20 mouse cellular contexts compared by ENCODE assay signal in genomic region chr10:80942919-80943318, GRCm38 (mm10). TPM values are rescaled to one million over a fixed set of nuclear protein-coding genes. Genes with fewer than 3 reads are reported as not detected.
DNase-seq lines count a peak whose midpoint lies in the region; ATAC-seq and TF ChIP-seq lines count a peak whose summit lies in the region.
"Had no signal": no experiment of that assay in that cellular context is flagged by ENCODE, and none has a peak within 500 bp of the region (broad histone marks: within the 10 kb centered on the region; RNA-seq: fewer than 3 reads in every experiment).

No protein-coding gene starts in this region.

- no peaks in the 10 kb centered on the region for H3K9me3 ChIP-seq in heart, embryonic 16.5 days (replicated peaks; ENCODE audit: control insufficient read depth, low read length)
- H3K9me3 ChIP-seq in heart, embryonic 11.5 days (replicated peaks; ENCODE audit: control insufficient read depth, low read length), result no peaks in the 10 kb centered on the region
- no peaks in the 10 kb centered on the region for H3K9me3 ChIP-seq in ES-Bruce4 (replicated peaks; ENCODE audit: control insufficient read depth, insufficient read depth, low read length, poor library complexity, severe bottlenecking)
- H3K9me3 ChIP-seq: embryonic facial prominence, embryonic 15.5 days; kidney, embryonic 15.5 days; limb, embryonic 12.5 days; liver, embryonic 15.5 days; neural tube, embryonic 12.5 days had no signal

- DNase-seq in gastrocnemius, adult 8-10 months (ENCODE audit: low spot score in 2 of 2), result no peak
- no peak for DNase-seq in gastrocnemius, postnatal 4 days (ENCODE audit: low spot score in 2 of 2)
- DNase-seq: cerebellum, adult 9-10 months; heart, adult 2 months; kidney, postnatal 4 days; right cerebral cortex, adult 18-20 months; thymus, postnatal 25 days had no signal

- no peak for ATAC-seq in heart, embryonic 16.5 days (replicated peaks; ENCODE audit: extremely low read depth, insufficient read depth, low FRiP score)
- no peak for ATAC-seq in heart, embryonic 11.5 days (replicated peaks; ENCODE audit: insufficient number of reproducible peaks, low FRiP score, low TSS enrichment)
- ATAC-seq in monocyte, adult 5-6 weeks (replicated peaks; ENCODE audit: insufficient number of reproducible peaks, low FRiP score, low TSS enrichment, poor library complexity, severe bottlenecking), result peak; percentile 24; the same call in 1 of the 2 replicates
- ATAC-seq: hindbrain, embryonic 16.5 days; intestine, postnatal 0 days; lung, postnatal 0 days had no signal

- H3K4me3 ChIP-seq in heart, embryonic 16.5 days (ENCODE audit: low read length), result no peak overlapping the region
- no peak overlapping the region for H3K4me3 ChIP-seq in heart, embryonic 11.5 days (ENCODE audit: low read depth, low read length)
- no peak overlapping the region for H3K4me3 ChIP-seq in ES-Bruce4 (ENCODE audit: low read depth, low read length)
- H3K4me3 ChIP-seq in bone marrow macrophage, adult 2 months (ENCODE audit: insufficient read depth, low read length), result no peak overlapping the region
- H3K4me3 ChIP-seq: embryonic facial prominence, embryonic 15.5 days; heart, adult 2 months; kidney, embryonic 15.5 days; limb, embryonic 12.5 days; liver, embryonic 15.5 days; neural tube, embryonic 12.5 days had no signal

- no peak overlapping the region for H3K4me2 ChIP-seq in heart, embryonic 16.5 days (ENCODE audit: low read depth, low read length)
- H3K4me2 ChIP-seq in heart, embryonic 11.5 days, result no peak overlapping the region
- H3K4me2 ChIP-seq: embryonic facial prominence, embryonic 15.5 days; kidney, embryonic 15.5 days; limb, embryonic 12.5 days; liver, embryonic 15.5 days; neural tube, embryonic 12.5 days had no signal

- TF ChIP-seq EP300 in ES-Bruce4 (IDR thresholded peaks at IDR 0.05; ENCODE audit: insufficient read depth, low read depth, low read length), result no peak

- no peak for TF ChIP-seq POLR2A in ES-Bruce4 (IDR thresholded peaks at IDR 0.05; ENCODE audit: insufficient read depth, low read length)
- TF ChIP-seq POLR2A in bone marrow macrophage, adult 2 months (IDR thresholded peaks at IDR 0.05; ENCODE audit: borderline replicate concordance, low read depth, low read length), result no peak

- H3K27me3 ChIP-seq in heart, embryonic 16.5 days (ENCODE audit: control insufficient read depth, insufficient read depth, low read length), result no peaks in the 10 kb centered on the region
- peaks cover 1% of the 10 kb centered on the region; the same call in 1 of the 2 replicates for H3K27me3 ChIP-seq in heart, embryonic 11.5 days (ENCODE audit: control insufficient read depth, insufficient read depth, low read length)
- H3K27me3 ChIP-seq in ES-Bruce4 (ENCODE audit: control insufficient read depth, insufficient read depth, low read length, poor library complexity, severe bottlenecking), result no peaks in the 10 kb centered on the region
- H3K27me3 ChIP-seq: embryonic facial prominence, embryonic 15.5 days had no signal

- H3K4me1 ChIP-seq in heart, embryonic 16.5 days (ENCODE audit: control insufficient read depth, insufficient read depth, low read length), result peaks cover 65% of the 10 kb centered on the region
- H3K4me1 ChIP-seq in heart, embryonic 11.5 days (ENCODE audit: control insufficient read depth, insufficient read depth, low read length), result peaks cover 48% of the 10 kb centered on the region
- peaks cover 34% of the 10 kb centered on the region for H3K4me1 ChIP-seq in ES-Bruce4 (ENCODE audit: control insufficient read depth, insufficient read depth, low read length)
- H3K4me1 ChIP-seq in bone marrow macrophage, adult 2 months (ENCODE audit: control insufficient read depth, insufficient read depth, low read length), result peaks cover 54% of the 10 kb centered on the region

- H3K36me3 ChIP-seq in heart, embryonic 16.5 days (ENCODE audit: control insufficient read depth, insufficient read depth), result no peaks in the 10 kb centered on the region
- H3K36me3 ChIP-seq in heart, embryonic 11.5 days (ENCODE audit: control insufficient read depth, insufficient read depth, low read length), result no peaks in the 10 kb centered on the region
- H3K36me3 ChIP-seq in ES-Bruce4 (ENCODE audit: control insufficient read depth, insufficient read depth, low read length, poor library complexity, severe bottlenecking), result no peaks in the 10 kb centered on the region
- H3K36me3 ChIP-seq: embryonic facial prominence, embryonic 15.5 days; kidney, embryonic 15.5 days; limb, embryonic 12.5 days; liver, embryonic 15.5 days; neural tube, embryonic 12.5 days had no signal

- H3K27ac ChIP-seq in heart, embryonic 16.5 days (ENCODE audit: low read length), result no peak overlapping the region
- H3K27ac ChIP-seq in heart, embryonic 11.5 days (ENCODE audit: low read depth, low read length), result no peak overlapping the region
- H3K27ac ChIP-seq in ES-Bruce4 (ENCODE audit: insufficient read depth, low read length), result 0 out of 2 replicates have a peak overlapping the region, but pooled peaks have one; percentile 15
- peak overlapping the region; percentile 42 for H3K27ac ChIP-seq in bone marrow macrophage, adult 2 months (ENCODE audit: insufficient read depth, low read depth, low read length)
- H3K27ac ChIP-seq: embryonic facial prominence, embryonic 15.5 days; heart, adult 2 months; limb, embryonic 12.5 days; liver, embryonic 15.5 days; neural tube, embryonic 12.5 days had no signal

- no peak for TF ChIP-seq CTCF in ES-Bruce4 (IDR thresholded peaks at IDR 0.05; ENCODE audit: low read depth, low read length)
- TF ChIP-seq CTCF in bone marrow macrophage, adult 2 months (IDR thresholded peaks at IDR 0.05; ENCODE audit: low read depth, low read length), result no peak

- H3K9ac ChIP-seq in heart, embryonic 16.5 days (ENCODE audit: low read length), result 0 out of 2 replicates have a peak overlapping the region, but pooled peaks have one; percentile 25
- H3K9ac ChIP-seq in heart, embryonic 11.5 days (ENCODE audit: low read depth, low read length), result no peak overlapping the region
- H3K9ac ChIP-seq in ES-Bruce4 (ENCODE audit: low read depth, poor library complexity, severe bottlenecking), result no peak overlapping the region
- H3K9ac ChIP-seq: embryonic facial prominence, embryonic 15.5 days; kidney, embryonic 15.5 days; limb, embryonic 12.5 days; liver, embryonic 15.5 days; neural tube, embryonic 12.5 days had no signal

- WGBS in heart, embryonic 16.5 days, result 50% methylated on average over 8 of the region's 8 CpGs
- 53% methylated on average over 8 of the region's 8 CpGs for WGBS in heart, embryonic 11.5 days (ENCODE audit: insufficient replicate concordance)

RNA-seq across cellular contexts. Expression of gene Gadd45b, which starts 13.0 kb away (rescaled TPM):
- polyA plus RNA-seq in heart, embryonic 16.5 days (2015; fragmentation: Nextera tagmentation; extraction: Ambion mirVana), result 33.6 and 34.3 TPM in 2 replicates
- polyA plus RNA-seq in heart, embryonic 11.5 days (2014; fragmentation: Nextera tagmentation; extraction: Ambion mirVana), result 21.3 and 25.6 TPM in 2 replicates
- polyA plus RNA-seq in ES-Bruce4 (2011; ENCODE audit: insufficient read depth, insufficient read length, low read depth, missing spikeins), result 80.7 and 86.3 TPM in 2 replicates
- polyA plus RNA-seq in bone marrow macrophage, adult 2 months (2012; ENCODE audit: insufficient read depth, insufficient read length, missing spikeins), result 15.8 and 20.9 TPM in 2 replicates
- total RNA-seq in monocyte, adult 5-6 weeks (2017), result 18.9 to 25.8 TPM (median 22.5 TPM) in 3 replicates
- total RNA-seq in gastrocnemius, adult 8-10 months (2022), result 10 to 100 TPM in 3 of 4 experiments, 1 to 10 TPM in 1; 6.8 to 31.8 (median 26.9) TPM
- total RNA-seq in gastrocnemius, postnatal 4 days (2021), result 10 to 100 TPM; 13.5 to 16.3 TPM

RNA-seq across cellular contexts. Expression of gene Lmnb2, which starts 24.9 kb away (rescaled TPM):
- polyA plus RNA-seq in heart, embryonic 16.5 days (2015; fragmentation: Nextera tagmentation; extraction: Ambion mirVana), result 27.5 and 30.0 TPM in 2 replicates
- 7.9 and 11.6 TPM in 2 replicates for polyA plus RNA-seq in heart, embryonic 11.5 days (2014; fragmentation: Nextera tagmentation; extraction: Ambion mirVana)
- polyA plus RNA-seq in ES-Bruce4 (2011; ENCODE audit: insufficient read depth, insufficient read length, low read depth, missing spikeins), result 25.9 and 28.2 TPM in 2 replicates
- 18.9 and 19.5 TPM in 2 replicates for polyA plus RNA-seq in bone marrow macrophage, adult 2 months (2012; ENCODE audit: insufficient read depth, insufficient read length, missing spikeins)
- 2.3 to 8.5 TPM (median 3.8 TPM) in 3 replicates for total RNA-seq in monocyte, adult 5-6 weeks (2017)
- 1 to 10 TPM; 2.1 to 4.0 (median 2.3) TPM for total RNA-seq in gastrocnemius, adult 8-10 months (2022)
- total RNA-seq in gastrocnemius, postnatal 4 days (2021), result 10 to 100 TPM; 46.8 to 50.5 TPM

RNA-seq across cellular contexts. Expression of gene Timm13, which starts 42.1 kb away (rescaled TPM):
- 286 and 289 TPM in 2 replicates for polyA plus RNA-seq in heart, embryonic 16.5 days (2015; fragmentation: Nextera tagmentation; extraction: Ambion mirVana)
- 300 and 340 TPM in 2 replicates for polyA plus RNA-seq in heart, embryonic 11.5 days (2014; fragmentation: Nextera tagmentation; extraction: Ambion mirVana)
- 135 and 146 TPM in 2 replicates for polyA plus RNA-seq in ES-Bruce4 (2011; ENCODE audit: insufficient read depth, insufficient read length, low read depth, missing spikeins)
- polyA plus RNA-seq in bone marrow macrophage, adult 2 months (2012; ENCODE audit: insufficient read depth, insufficient read length, missing spikeins), result 76.6 and 101 TPM in 2 replicates
- 14.6 to 43.9 TPM (median 30.8 TPM) in 3 replicates for total RNA-seq in monocyte, adult 5-6 weeks (2017)
- total RNA-seq in gastrocnemius, adult 8-10 months (2022), result 100 to 1,000 TPM; 119 to 143 (median 123) TPM
- total RNA-seq in gastrocnemius, postnatal 4 days (2021), result 100 to 1,000 TPM; 120 to 134 TPM

Comparison
In these comparisons a context has a peak if more than half of its experiments do, and no peak if none do; other contexts are left out.
1. H3K27ac ChIP-seq: peak in ES-Bruce4 (single experiment) and bone marrow macrophage, adult 2 months (single experiment); none in heart, embryonic 16.5 days (single experiment) and heart, embryonic 11.5 days (single experiment).